Mouse (Mus musculus) E14TG2a.4 (cell line): ENCODE measurements around the gene Ppcdc.
A peak's percentile ranks its signal among the peaks of the same experiment; 100 is the strongest.

Source experiments
- H3K27me3 ChIP-seq: 2 replicates; pipeline ENCODE4 v1.6.1; 2014; ENCODE audit warnings: low read length, control low read depth; ENCODE audit not compliant: insufficient read depth
- H3K36me3 ChIP-seq: 2 replicates; pipeline ENCODE4 v1.6.1; 2014; ENCODE audit warnings: low read length, control low read depth; ENCODE audit not compliant: insufficient read depth
- H3K4me1 ChIP-seq: replicated peaks from 2 replicates; pipeline ENCODE4 v1.6.1; 2014; ENCODE audit warnings: low read depth, low read length, control low read depth
- H3K4me3 ChIP-seq: replicated peaks from 2 replicates; pipeline ENCODE4 v1.5.1; 2014; ENCODE audit warnings: mild to moderate bottlenecking, low read length
- H3K9me3 ChIP-seq: 2 replicates; pipeline ENCODE4 v1.6.1; 2014; ENCODE audit warnings: low read length, control low read depth
- CTCF ChIP-seq: conservative IDR thresholded peaks from 2 replicates; pipeline ENCODE4 v1.5.1; 2014; ENCODE audit warnings: low read length
- NANOG ChIP-seq: IDR thresholded peaks from 2 replicates; pipeline ENCODE4 v1.6.1; 2014; ENCODE audit warnings: borderline replicate concordance, low read length, mixed read lengths
- POU5F1 ChIP-seq: IDR thresholded peaks from 2 replicates; pipeline ENCODE4 v1.6.1; 2014; ENCODE audit warnings: low read length, borderline replicate concordance

Ppcdc gene

GRCm38 (mm10) chr9:57354377-57355183, 85.3 kb downstream of the Ppcdc start:
- TF ChIP-seq CTCF, result no peak
- no peak for TF ChIP-seq POU5F1
- Histone ChIP-seq H3K4me1 (peaks cover 19% of the 10 kb centered on the region), H3K4me3 (no peak overlapping the region), H3K9me3 (no peaks in the 10 kb centered on the region), H3K36me3 (no peaks in the 10 kb centered on the region), H3K27me3 (no peaks in the 10 kb centered on the region)

GRCm38 (mm10) chr9:57351277-57351676, 88.6 kb downstream of the Ppcdc start:
- Histone ChIP-seq H3K27me3 (no peaks in the 10 kb centered on the region), H3K9me3 (peaks cover 4% of the 10 kb centered on the region), H3K36me3 (no peaks in the 10 kb centered on the region), H3K4me1 (peaks cover 19% of the 10 kb centered on the region), H3K4me3 (no peak overlapping the region)
- TF ChIP-seq CTCF, result peak; percentile 72
- TF ChIP-seq NANOG, result no peak
- no peak for TF ChIP-seq POU5F1

- H3K4me3 ChIP-seq, result no peak overlapping the region
- H3K4me1 ChIP-seq, result no peaks in the 10 kb centered on the region; the same call in 1 of the 2 replicates
- no peaks in the 10 kb centered on the region for H3K27me3 ChIP-seq
- no peaks in the 10 kb centered on the region for H3K36me3 ChIP-seq
- TF ChIP-seq NANOG, result no peak
- TF ChIP-seq POU5F1, result no peak
- no peak for TF ChIP-seq CTCF
- peaks cover 4% of the 10 kb centered on the region for H3K9me3 ChIP-seq
Measured at GRCm38 (mm10) chr9:57345902-57346301, 94.0 kb downstream of the Ppcdc start.

- Histone ChIP-seq H3K4me3 (no peak overlapping the region), H3K27me3 (no peaks in the 10 kb centered on the region), H3K9me3 (peaks cover under 1% of the 10 kb centered on the region; the same call in 1 of the 2 replicates), H3K4me1 (no peaks in the 10 kb centered on the region; the same call in 1 of the 2 replicates), H3K36me3 (no peaks in the 10 kb centered on the region)
- TF ChIP-seq POU5F1 (no peak), NANOG (no peak), CTCF (no peak)
Measured at GRCm38 (mm10) chr9:57343752-57344151, 96.2 kb downstream of the Ppcdc start.

- 0 out of 2 replicates have a peak, but pooled peaks cover under 1% of the 10 kb centered on the region for H3K9me3 ChIP-seq
- no peaks in the 10 kb centered on the region for H3K27me3 ChIP-seq
- no peaks in the 10 kb centered on the region; the same call in 1 of the 2 replicates for H3K4me1 ChIP-seq
- no peak for TF ChIP-seq CTCF
- TF ChIP-seq POU5F1, result no peak
- no peak for TF ChIP-seq NANOG
- no peaks in the 10 kb centered on the region for H3K36me3 ChIP-seq
- no peak overlapping the region for H3K4me3 ChIP-seq
Measured at GRCm38 (mm10) chr9:57342906-57343474, 96.9 kb downstream of the Ppcdc start.

- H3K4me1 ChIP-seq, result no peaks in the 10 kb centered on the region; the same call in 1 of the 2 replicates
- no peak for TF ChIP-seq NANOG
- no peak for TF ChIP-seq CTCF
- TF ChIP-seq POU5F1, result no peak
- no peaks in the 10 kb centered on the region for H3K27me3 ChIP-seq
- no peak overlapping the region for H3K4me3 ChIP-seq
- no peaks in the 10 kb centered on the region for H3K36me3 ChIP-seq
- peaks cover 8% of the 10 kb centered on the region for H3K9me3 ChIP-seq
Measured at GRCm38 (mm10) chr9:57342186-57342585, 97.7 kb downstream of the Ppcdc start.

- Histone ChIP-seq H3K36me3 (no peaks in the 10 kb centered on the region), H3K4me1 (no peaks in the 10 kb centered on the region), H3K27me3 (no peaks in the 10 kb centered on the region), H3K9me3 (peaks cover 17% of the 10 kb centered on the region), H3K4me3 (no peak overlapping the region)
- TF ChIP-seq CTCF (no peak), NANOG (no peak), POU5F1 (no peak)
Measured at GRCm38 (mm10) chr9:57340361-57340760, 99.6 kb downstream of the Ppcdc start.

GRCm38 (mm10) chr9:57339577-57340210, 100.2 kb downstream of the Ppcdc start:
- Histone ChIP-seq H3K4me1 (no peaks in the 10 kb centered on the region), H3K36me3 (no peaks in the 10 kb centered on the region), H3K27me3 (no peaks in the 10 kb centered on the region), H3K9me3 (peaks cover 17% of the 10 kb centered on the region), H3K4me3 (no peak overlapping the region)
- TF ChIP-seq POU5F1, result no peak
- TF ChIP-seq CTCF, result no peak
- no peak for TF ChIP-seq NANOG
